Mouse (Mus musculus) liver, embryonic 11.5 days (tissue): ENCODE measurements at regions not wholly inside any gene's neighbourhood (a gene's known extent, or its start where the extent isn't known, plus 50 kb on each side); places are given as distances from the start of the nearest gene placed in this dataset.

Experiments used
- ATAC-seq: fragments of 200-750 bp; cut with Nextera tagmentation; replicated peaks from 2 replicates; pipeline ENCODE4 v1.8.0; 2017; ENCODE audit warnings: moderate number of reproducible peaks, mild to moderate bottlenecking, moderate TSS enrichment, moderate library complexity; ENCODE audit not compliant: low FRiP score
- DNase-seq: peaks from one replicate; pipeline ENCODE4 v3.0.0-alpha.2; 2017; ENCODE audit warnings: low spot score
- H3K27ac ChIP-seq: fragments of 300-500 bp; sonication (generic); 2 replicates; pipeline ENCODE4 v1.5.1; 2014; ENCODE audit warnings: mild to moderate bottlenecking, low read depth, low read length, control low read depth
- H3K27me3 ChIP-seq: fragments of 300-500 bp; sonication (generic); replicated peaks from 2 replicates; pipeline ENCODE4 v1.6.1; 2014; ENCODE audit warnings: low read length, mixed read lengths; ENCODE audit not compliant: control insufficient read depth, insufficient read depth
- H3K36me3 ChIP-seq: fragments of 300-500 bp; sonication (generic); 2 replicates; pipeline ENCODE4 v1.6.1; 2014; ENCODE audit warnings: mild to moderate bottlenecking, low read length, moderate library complexity, mixed read lengths; ENCODE audit not compliant: control insufficient read depth, insufficient read depth
- H3K4me1 ChIP-seq: fragments of 300-500 bp; sonication (generic); replicated peaks from 2 replicates; pipeline ENCODE4 v1.6.1; 2014; ENCODE audit warnings: low read length, mixed read lengths; ENCODE audit not compliant: control insufficient read depth, insufficient read depth
- H3K4me2 ChIP-seq: fragments of 300-500 bp; sonication (generic); 2 replicates; pipeline ENCODE4 v1.6.1; 2014; ENCODE audit warnings: mild to moderate bottlenecking, control low read depth, moderate library complexity
- H3K4me3 ChIP-seq: fragments of 300-500 bp; sonication (generic); 2 replicates; pipeline ENCODE4 v1.5.1; 2014; ENCODE audit warnings: low read depth, low read length, control low read depth
- H3K9ac ChIP-seq: fragments of 300-500 bp; sonication (generic); 2 replicates; pipeline ENCODE4 v1.6.1; 2014; ENCODE audit warnings: low read depth, low read length, control low read depth
- H3K9me3 ChIP-seq: fragments of 300-500 bp; sonication (generic); 2 replicates; pipeline ENCODE4 v1.6.1; 2016; ENCODE audit warnings: low read length, inconsistent platforms, mixed read lengths; ENCODE audit not compliant: control insufficient read depth
- WGBS: fragments of 180-500 bp; shearing (Covaris S2); extraction: QIAGEN DNeasy Blood & Tissue Kit; methylation state at CpG from one replicate; pipeline ENCODE4 v1.1.7; 2014; 5-methylcytosine and 5-hydroxymethylcytosine counted together

DNA sequence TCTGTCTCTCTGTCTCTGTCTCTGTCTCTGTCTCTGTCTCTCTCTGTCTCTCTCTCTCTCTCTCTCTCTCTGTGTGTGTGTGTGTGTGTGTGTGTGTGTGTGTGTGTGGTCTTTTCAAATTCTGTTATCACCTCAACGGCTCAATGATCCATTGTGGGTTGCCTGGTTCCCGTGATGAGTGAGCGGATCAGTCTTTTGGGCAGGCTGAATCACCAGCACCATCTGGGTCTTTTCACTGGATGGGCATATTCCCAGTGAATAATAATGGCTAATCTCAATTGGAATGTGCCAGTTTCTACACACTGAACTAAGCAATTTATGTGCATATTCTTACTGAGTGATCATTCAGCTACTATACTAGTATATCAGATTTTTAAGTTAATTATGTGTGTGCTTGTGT, 216.4 kb downstream of the Lmx1a start:
- no peak overlapping the region for H3K4me3 ChIP-seq
- DNase-seq (no peak), ATAC-seq (no peak)
- no peak overlapping the region for H3K27ac ChIP-seq
- H3K4me1 ChIP-seq = no peaks in the 10 kb centered on the region
- H3K27me3 ChIP-seq = no peaks in the 10 kb centered on the region
- no peak overlapping the region for H3K9ac ChIP-seq
- no peaks in the 10 kb centered on the region for H3K36me3 ChIP-seq
- H3K4me2 ChIP-seq = no peak overlapping the region
- WGBS = 75% methylated on average over 3 of the region's 3 CpGs
- H3K9me3 ChIP-seq = no peaks in the 10 kb centered on the region

- 72% methylated on average over 3 of the region's 3 CpGs for WGBS
- no peaks in the 10 kb centered on the region for H3K36me3 ChIP-seq
- no peak for ATAC-seq
Measured at GRCm38 (mm10) chr1:167912074-167912473, 223.0 kb downstream of the Lmx1a start.

DNA sequence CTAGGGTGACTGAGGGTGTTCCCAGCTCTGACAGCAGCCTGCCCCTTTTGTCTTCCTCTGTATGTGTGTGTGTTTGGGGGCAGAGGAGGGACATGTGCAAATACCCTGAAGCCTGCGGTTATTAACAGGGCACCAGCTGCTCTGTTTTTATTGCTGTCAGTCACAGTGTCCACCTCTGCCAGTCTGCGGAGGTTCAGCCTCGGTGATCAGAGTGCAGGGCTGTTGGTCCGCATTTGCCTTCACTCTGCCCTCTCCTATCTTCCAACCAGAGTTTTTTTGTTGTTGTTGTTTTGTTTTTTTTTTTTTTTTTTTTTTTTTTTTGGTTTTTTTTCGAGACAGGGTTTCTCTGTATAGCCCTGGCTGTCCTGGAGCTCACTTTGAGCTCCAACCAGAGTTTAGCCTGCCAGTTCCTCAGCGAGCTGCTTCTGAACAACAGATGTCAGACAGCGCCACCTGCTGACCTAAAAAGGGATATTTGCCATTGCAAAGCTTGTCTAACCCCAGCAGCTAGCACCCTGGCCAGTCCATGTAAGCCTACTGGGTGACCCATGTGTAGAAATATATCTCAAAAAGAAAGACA, 226.0 kb downstream of the Lmx1a start:
- H3K4me1 ChIP-seq = no peaks in the 10 kb centered on the region
- no peak overlapping the region for H3K4me2 ChIP-seq
- DNase-seq (peak; percentile 62), ATAC-seq (peak; percentile 60)
- 41% methylated on average over 7 of the region's 7 CpGs for WGBS
- H3K27ac ChIP-seq = no peak overlapping the region
- H3K36me3 ChIP-seq = no peaks in the 10 kb centered on the region
- H3K9me3 ChIP-seq = no peaks in the 10 kb centered on the region
- no peaks in the 10 kb centered on the region for H3K27me3 ChIP-seq
- H3K4me3 ChIP-seq = no peak overlapping the region
- no peak overlapping the region for H3K9ac ChIP-seq

More at GRCm38 (mm10) chr1:167912074-167912473, 223.0 kb downstream of the Lmx1a start:
- H3K9me3 ChIP-seq = no peaks in the 10 kb centered on the region
- H3K27ac ChIP-seq = no peak overlapping the region
- H3K4me1 ChIP-seq = no peaks in the 10 kb centered on the region
- no peak overlapping the region for H3K4me2 ChIP-seq
- no peak overlapping the region for H3K9ac ChIP-seq
- no peak for DNase-seq
- no peaks in the 10 kb centered on the region for H3K27me3 ChIP-seq
- no peak overlapping the region for H3K4me3 ChIP-seq

- 52% methylated on average over 6 of the region's 6 CpGs for WGBS
- ATAC-seq = no peak
Measured at GRCm38 (mm10) chr1:167915578-167916275, 226.7 kb downstream of the Lmx1a start.

DNA sequence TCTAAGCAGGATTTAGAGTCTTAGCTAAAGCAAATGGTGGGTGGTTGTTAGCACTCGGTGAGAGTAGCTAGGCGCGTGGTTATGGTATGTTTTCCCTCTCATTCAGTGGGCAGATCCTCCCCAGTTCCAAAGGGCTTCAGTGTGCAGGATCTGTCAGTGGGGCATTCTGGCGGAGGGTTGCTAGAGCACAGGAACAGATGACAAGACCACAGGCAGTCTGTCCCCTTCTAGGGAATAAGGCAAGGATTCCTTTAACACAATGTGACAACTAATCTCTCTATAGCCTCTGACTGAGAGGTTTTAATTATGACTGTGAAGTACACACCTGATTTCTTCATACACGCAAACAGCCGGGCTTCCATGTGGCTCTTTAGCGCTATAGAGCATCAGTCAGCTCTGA, 233.9 kb downstream of the Lmx1a start:
- WGBS = 83% methylated on average over 7 of the region's 7 CpGs

More at GRCm38 (mm10) chr1:167915578-167916275, 226.7 kb downstream of the Lmx1a start:
- DNase-seq = no peak
- H3K9ac ChIP-seq = no peak overlapping the region
- no peak overlapping the region for H3K27ac ChIP-seq
- no peaks in the 10 kb centered on the region for H3K4me1 ChIP-seq
- H3K27me3 ChIP-seq = no peaks in the 10 kb centered on the region
- no peaks in the 10 kb centered on the region for H3K36me3 ChIP-seq
- H3K4me3 ChIP-seq = no peak overlapping the region
- H3K9me3 ChIP-seq = no peaks in the 10 kb centered on the region
- H3K4me2 ChIP-seq = no peak overlapping the region

DNA sequence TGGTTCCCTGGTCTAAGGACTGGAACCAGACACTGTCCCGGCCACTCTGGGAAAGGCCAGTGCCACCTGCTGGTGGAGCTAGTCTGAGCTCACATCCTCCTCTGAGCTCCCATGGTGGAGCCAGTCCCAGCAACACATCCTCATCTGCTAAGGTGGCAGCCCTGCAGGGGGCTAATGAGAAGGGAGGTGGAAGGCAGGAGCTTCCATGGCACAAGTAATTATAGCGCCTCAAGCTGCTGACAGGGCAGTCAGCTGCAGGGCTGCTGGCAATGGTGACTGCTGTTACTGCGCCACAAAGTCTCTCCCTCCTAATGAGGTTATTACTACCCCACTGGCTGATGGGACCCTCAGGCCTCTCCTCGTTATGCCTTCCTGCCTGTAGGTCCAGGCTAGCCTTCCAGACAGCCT, 239.0 kb downstream of the Lmx1a start:
- Histone ChIP-seq H3K4me3 (no peak overlapping the region), H3K27me3 (peaks cover 7% of the 10 kb centered on the region; the same call in 1 of the 2 replicates), H3K9ac (no peak overlapping the region), H3K36me3 (no peaks in the 10 kb centered on the region), H3K4me1 (no peaks in the 10 kb centered on the region), H3K4me2 (no peak overlapping the region), H3K9me3 (no peaks in the 10 kb centered on the region), H3K27ac (no peak overlapping the region)
- 14% methylated on average over 4 of the region's 4 CpGs for whole genome bisulfite sequencing
- ATAC-seq (no peak), DNase-seq (no peak)

More for the DNA sequence above, 233.9 kb downstream of the Lmx1a start:
- Histone ChIP-seq H3K27ac (no peak overlapping the region), H3K27me3 (no peaks in the 10 kb centered on the region), H3K9me3 (no peaks in the 10 kb centered on the region), H3K36me3 (no peaks in the 10 kb centered on the region), H3K4me2 (no peak overlapping the region), H3K9ac (no peak overlapping the region), H3K4me3 (no peak overlapping the region), H3K4me1 (no peaks in the 10 kb centered on the region)
- no peak for DNase-seq
- no peak for ATAC-seq

DNA sequence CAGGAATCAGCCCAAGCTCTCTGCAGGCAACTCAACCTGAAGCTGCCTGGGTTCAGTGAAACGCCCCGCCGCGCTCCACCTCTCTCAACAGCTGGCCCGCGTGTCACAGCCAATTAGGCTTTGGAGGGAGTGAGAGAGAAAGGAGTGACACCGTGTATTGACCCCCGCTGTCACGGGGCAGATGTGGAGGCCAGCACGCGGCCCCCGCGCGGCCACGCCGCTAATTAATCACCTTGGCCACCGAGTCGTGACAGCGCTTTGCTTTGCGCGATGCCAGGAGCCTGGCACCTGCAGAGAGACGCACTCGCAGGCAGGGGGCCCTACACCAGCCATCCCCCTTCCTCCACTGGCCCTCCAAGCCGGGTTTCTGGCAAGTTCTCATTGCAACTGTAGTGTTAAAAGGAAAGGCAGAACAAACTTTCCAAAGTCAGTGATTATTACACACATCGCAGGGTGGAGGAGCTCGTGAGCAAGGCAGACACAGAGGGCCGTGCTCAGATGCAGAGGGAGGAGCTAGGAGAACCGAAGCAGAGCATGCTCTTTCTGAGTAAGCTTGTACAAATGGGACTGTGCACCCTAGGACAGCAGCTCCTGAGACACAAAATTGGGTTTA, 240.8 kb downstream of the Lmx1a start:
- Histone ChIP-seq H3K9me3 (no peaks in the 10 kb centered on the region), H3K9ac (no peak overlapping the region), H3K36me3 (no peaks in the 10 kb centered on the region), H3K4me1 (no peaks in the 10 kb centered on the region), H3K4me2 (peak overlapping the region; percentile 61), H3K4me3 (peak overlapping the region; percentile 30), H3K27me3 (peaks cover 7% of the 10 kb centered on the region; the same call in 1 of the 2 replicates), H3K27ac (no peak overlapping the region)
- ATAC-seq (peak; percentile 34; the same call in 1 of the 2 replicates), DNase-seq (no peak)
- 4% methylated on average over 28 of the region's 28 CpGs for WGBS

- ATAC-seq = no peak
- peaks cover 7% of the 10 kb centered on the region; the same call in 1 of the 2 replicates for H3K27me3 ChIP-seq
- H3K4me2 ChIP-seq = no peak overlapping the region
- DNase-seq = no peak
- H3K4me3 ChIP-seq = no peak overlapping the region
- no peak overlapping the region for H3K9ac ChIP-seq
- H3K27ac ChIP-seq = no peak overlapping the region
- WGBS = 32% methylated on average over 2 of the region's 2 CpGs
- no peaks in the 10 kb centered on the region for H3K36me3 ChIP-seq
- no peaks in the 10 kb centered on the region for H3K4me1 ChIP-seq
- H3K9me3 ChIP-seq = no peaks in the 10 kb centered on the region
Measured at GRCm38 (mm10) chr1:167932088-167932487, 243.1 kb downstream of the Lmx1a start.
